Mouse (Mus musculus) testis, adult 2 months (tissue): ENCODE data around the gene Igfals. TPM values are rescaled to one million over a fixed set of nuclear protein-coding genes. Genes with fewer than 3 reads are reported as not detected.

Experiments used
- H3K27ac ChIP-seq: fragments of 200-500 bp; 2 replicates; pipeline ENCODE4 v1.5.1; 2012; ENCODE audit warnings: low read depth, low read length; ENCODE audit not compliant: control insufficient read depth, insufficient read depth
- H3K27me3 ChIP-seq: fragments of 200-500 bp; 2 replicates; pipeline ENCODE4 v1.6.1; 2012; ENCODE audit warnings: mild to moderate bottlenecking, low read length, moderate library complexity; ENCODE audit not compliant: control insufficient read depth, insufficient read depth
- H3K36me3 ChIP-seq: fragments of 200-500 bp; 2 replicates; pipeline ENCODE4 v1.6.1; 2012; ENCODE audit warnings: mild to moderate bottlenecking, low read length; ENCODE audit not compliant: control insufficient read depth, insufficient read depth
- H3K4me1 ChIP-seq: fragments of 200-500 bp; 2 replicates; pipeline ENCODE4 v1.6.1; 2012; ENCODE audit warnings: low read length; ENCODE audit not compliant: control insufficient read depth, insufficient read depth
- H3K4me3 ChIP-seq: fragments of 200-500 bp; 2 replicates; pipeline ENCODE4 v1.5.1; 2012; ENCODE audit warnings: low read depth, mild to moderate bottlenecking, low read length, moderate library complexity, mixed read lengths; ENCODE audit not compliant: control insufficient read depth
- CTCF ChIP-seq: fragments of 200-500 bp; IDR thresholded peaks from 2 replicates; pipeline ENCODE4 v1.5.1; 2012; ENCODE audit warnings: low read depth, mild to moderate bottlenecking, inconsistent platforms, low read length, moderate library complexity; ENCODE audit not compliant: control insufficient read depth, insufficient read depth, insufficient replicate concordance
- POLR2A ChIP-seq: fragments of 200-500 bp; IDR thresholded peaks from 2 replicates; pipeline ENCODE4 v1.6.1; 2012; ENCODE audit warnings: low read depth, mild to moderate bottlenecking, inconsistent platforms, low read length, moderate library complexity; ENCODE audit not compliant: control insufficient read depth
- polyA plus RNA-seq: library from polyadenylated mRNA; depleted of rRNA; stranded (reverse); fragments of >200 nt; gene quantifications from 2 replicates; pipeline ENCODE4 v1.2.3, GENCODE M21; 2012

The Igfals gene
- polyA plus RNA-seq, 1 experiment = 4.2 TPM

DNA sequence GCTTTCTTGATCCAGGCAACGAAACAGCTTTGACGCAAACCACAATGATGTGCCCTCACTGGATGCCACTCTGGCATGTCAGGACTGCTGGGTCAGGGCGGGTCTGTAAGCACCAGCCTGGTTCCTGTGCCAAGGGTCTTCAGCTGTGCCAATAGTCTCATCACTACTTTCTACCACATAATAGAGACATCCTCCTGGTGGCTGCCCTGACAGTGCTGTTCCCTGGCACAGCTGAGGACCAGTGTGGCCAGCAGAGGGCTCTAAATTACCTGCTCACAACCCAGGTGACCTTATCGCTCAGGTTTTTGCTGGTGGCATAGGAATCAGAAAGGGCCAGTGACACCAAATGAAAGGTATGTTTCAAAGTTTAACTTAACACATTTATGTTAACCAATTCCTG is 24.7 kb upstream of the Igfals start:
- no peaks in the 10 kb centered on the region for H3K36me3 ChIP-seq
- no peak overlapping the region for H3K27ac ChIP-seq
- no peak for TF ChIP-seq CTCF
- TF ChIP-seq POLR2A = no peak
- no peak overlapping the region for H3K4me3 ChIP-seq
- H3K4me1 ChIP-seq = no peaks in the 10 kb centered on the region; the same call in 1 of the 2 replicates
- no peaks in the 10 kb centered on the region for H3K27me3 ChIP-seq

- H3K27ac ChIP-seq = no peak overlapping the region
- H3K36me3 ChIP-seq = no peaks in the 10 kb centered on the region
- TF ChIP-seq POLR2A = no peak
- TF ChIP-seq CTCF = peak; percentile 23; the same call in 1 of the 2 replicates
- no peaks in the 10 kb centered on the region for H3K27me3 ChIP-seq
- H3K4me1 ChIP-seq = no peaks in the 10 kb centered on the region; the same call in 1 of the 2 replicates
- no peak overlapping the region for H3K4me3 ChIP-seq
Measured at GRCm38 (mm10) chr17:24842631-24843030, 23.2 kb upstream of the Igfals start.

DNA sequence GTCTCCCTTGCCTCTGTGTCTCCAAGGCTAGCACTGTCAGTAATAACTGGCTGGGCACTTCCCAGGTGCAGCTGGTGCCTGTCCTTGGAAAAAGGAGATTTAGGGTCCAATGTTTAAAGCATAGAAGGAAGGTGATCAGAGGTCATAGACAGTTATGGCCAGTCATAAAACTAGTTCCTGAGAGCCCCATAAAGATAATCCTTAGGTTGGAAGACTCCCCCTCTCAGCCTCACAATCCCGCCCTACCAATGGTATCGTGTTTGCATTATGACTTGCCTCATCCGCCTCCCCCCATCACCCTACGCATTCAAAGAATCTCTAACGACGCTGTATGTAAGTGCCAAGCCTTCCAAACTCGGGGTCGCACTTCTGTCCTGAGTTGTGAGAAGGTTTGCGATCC is 21.3 kb upstream of the Igfals start:
- Histone ChIP-seq H3K36me3 (no peaks in the 10 kb centered on the region), H3K27ac (no peak overlapping the region; the same call in 1 of the 2 replicates), H3K4me1 (no peaks in the 10 kb centered on the region; the same call in none of the 2 replicates), H3K27me3 (no peaks in the 10 kb centered on the region), H3K4me3 (no peak overlapping the region)
- TF ChIP-seq CTCF (no peak), POLR2A (no peak)

GRCm38 (mm10) chr17:24847386-24847785 is 18.4 kb upstream of the Igfals start:
- H3K36me3 ChIP-seq = no peaks in the 10 kb centered on the region
- TF ChIP-seq POLR2A (no peak), CTCF (no peak)

GRCm38 (mm10) chr17:24848600-24849031 is 17.2 kb upstream of the Igfals start:
- H3K27ac ChIP-seq = no peak overlapping the region
- no peak overlapping the region for H3K4me3 ChIP-seq
- TF ChIP-seq POLR2A = no peak
- TF ChIP-seq CTCF = no peak
- no peaks in the 10 kb centered on the region; the same call in none of the 2 replicates for H3K4me1 ChIP-seq
- 0 out of 2 replicates have a peak, but pooled peaks cover 2% of the 10 kb centered on the region for H3K36me3 ChIP-seq
- H3K27me3 ChIP-seq = no peaks in the 10 kb centered on the region

More at GRCm38 (mm10) chr17:24847386-24847785, 18.4 kb upstream of the Igfals start:
- H3K4me1 ChIP-seq = no peaks in the 10 kb centered on the region; the same call in none of the 2 replicates
- H3K4me3 ChIP-seq = no peak overlapping the region
- no peaks in the 10 kb centered on the region for H3K27me3 ChIP-seq
- no peak overlapping the region for H3K27ac ChIP-seq

- Histone ChIP-seq H3K27ac (peak overlapping the region; percentile 78), H3K36me3 (0 out of 2 replicates have a peak, but pooled peaks cover 2% of the 10 kb centered on the region), H3K4me3 (peak overlapping the region; percentile 81), H3K27me3 (no peaks in the 10 kb centered on the region), H3K4me1 (no peaks in the 10 kb centered on the region; the same call in 1 of the 2 replicates)
- TF ChIP-seq CTCF (0 out of 2 replicates have a peak, but pooled peaks have one; percentile 24), POLR2A (0 out of 2 replicates have a peak, but pooled peaks have one; percentile 56)
Measured at GRCm38 (mm10) chr17:24849733-24850064, 16.1 kb upstream of the Igfals start.

GRCm38 (mm10) chr17:24850065-24850772 is 15.6 kb upstream of the Igfals start, which contains the start of gene Fahd1:
TSS of gene Fahd1 (minus strand) at chr17:24850364.
- H3K4me3 ChIP-seq = peak within 1 kb of the TSS; percentile 81
- 0 out of 2 replicates have a peak, but pooled peaks cover 2% of the 10 kb centered on the region for H3K36me3 ChIP-seq
- H3K4me1 ChIP-seq = no peaks in the 10 kb centered on the region; the same call in 1 of the 2 replicates
- no peaks in the 10 kb centered on the region for H3K27me3 ChIP-seq
- peak within 1 kb of the TSS; percentile 79 for H3K27ac ChIP-seq
- TF ChIP-seq CTCF = no peak
- peak; percentile 39; the same call in 1 of the 2 replicates for TF ChIP-seq POLR2A
